Mouse (Mus musculus) stomach, embryonic 14.5 days (tissue): Measurements from ENCODE around the gene Col15a1. TPM values are rescaled to one million over a fixed set of nuclear protein-coding genes. Genes with fewer than 3 reads are reported as not detected.

ENCODE experiments used
- ATAC-seq: fragments of 200-750 bp; cut with Nextera tagmentation; 2 replicates; pipeline ENCODE4 v1.8.0; 2017; ENCODE audit warnings: low read depth, moderate TSS enrichment; ENCODE audit not compliant: insufficient number of reproducible peaks, insufficient read depth, low FRiP score
- H3K27ac ChIP-seq: fragments of 300-500 bp; sonication (generic); 2 replicates; pipeline ENCODE4 v1.5.1; 2014; ENCODE audit warnings: mild to moderate bottlenecking, low read length, moderate library complexity, mixed read lengths
- H3K27me3 ChIP-seq: fragments of 300-500 bp; sonication (generic); 2 replicates; pipeline ENCODE4 v1.6.1; 2014; ENCODE audit warnings: low read length, control low read depth, mixed read lengths; ENCODE audit not compliant: control insufficient read depth, insufficient read depth
- H3K36me3 ChIP-seq: fragments of 300-500 bp; sonication (generic); 2 replicates; pipeline ENCODE4 v1.6.1; 2014; ENCODE audit warnings: mild to moderate bottlenecking, control low read depth, low read length, moderate library complexity, mixed read lengths; ENCODE audit not compliant: control insufficient read depth, insufficient read depth
- H3K4me1 ChIP-seq: fragments of 300-500 bp; sonication (generic); 2 replicates; pipeline ENCODE4 v1.6.1; 2014; ENCODE audit warnings: low read length, control low read depth, mixed read lengths; ENCODE audit not compliant: control insufficient read depth, insufficient read depth
- H3K4me2 ChIP-seq: fragments of 300-500 bp; sonication (generic); replicated peaks from 2 replicates; pipeline ENCODE4 v1.6.1; 2014; ENCODE audit warnings: low read depth, low read length, control low read depth
- H3K4me3 ChIP-seq: fragments of 300-500 bp; sonication (generic); 2 replicates; pipeline ENCODE4 v1.5.1; 2014; ENCODE audit warnings: low read depth, low read length, control low read depth
- H3K9ac ChIP-seq: fragments of 300-500 bp; sonication (generic); replicated peaks from 2 replicates; pipeline ENCODE4 v1.6.1; 2014; ENCODE audit warnings: low read depth, mild to moderate bottlenecking, control low read depth, low read length, moderate library complexity, mixed read lengths
- H3K9me3 ChIP-seq: fragments of 300-500 bp; sonication (generic); 2 replicates; pipeline ENCODE4 v1.6.1; 2016; ENCODE audit warnings: low read depth, low read length, control low read depth; ENCODE audit not compliant: control insufficient read depth
- WGBS: fragments of 180-500 bp; shearing (Covaris S2); extraction: QIAGEN DNeasy Blood & Tissue Kit; methylation state at CpG from one replicate; pipeline ENCODE4 v1.1.7; 2014; 5-methylcytosine and 5-hydroxymethylcytosine counted together
- polyA plus RNA-seq: library from polyadenylated mRNA; unstranded; fragments of >200 nt; fragmentation: Nextera tagmentation; extraction: Ambion mirVana; gene quantifications from 2 replicates; pipeline ENCODE4 v1.2.1, GENCODE M21; 2014

The Col15a1 gene
- polyA plus RNA-seq, 1 experiment from 2014 or later, result 23.8 TPM

- WGBS, result 69% methylated on average over 6 of the region's 6 CpGs
- H3K4me1 ChIP-seq, result no peaks in the 10 kb centered on the region
- H3K27ac ChIP-seq, result no peak overlapping the region
- H3K4me2 ChIP-seq, result no peak overlapping the region
- H3K27me3 ChIP-seq, result no peaks in the 10 kb centered on the region
- no peaks in the 10 kb centered on the region for H3K9me3 ChIP-seq
- no peaks in the 10 kb centered on the region for H3K36me3 ChIP-seq
- H3K4me3 ChIP-seq, result no peak overlapping the region
- ATAC-seq, result no peak
- no peak overlapping the region for H3K9ac ChIP-seq
Observed at GRCm38 (mm10) chr4:47244651-47245050, 36.7 kb downstream of the Col15a1 start.

- Histone ChIP-seq H3K27me3 (no peaks in the 10 kb centered on the region), H3K36me3 (no peaks in the 10 kb centered on the region), H3K9ac (no peak overlapping the region), H3K4me3 (no peak overlapping the region), H3K27ac (no peak overlapping the region), H3K9me3 (no peaks in the 10 kb centered on the region), H3K4me1 (no peaks in the 10 kb centered on the region), H3K4me2 (no peak overlapping the region)
- 86% methylated on average over 18 of the region's 18 CpGs for WGBS
- no peak for ATAC-seq
Observed at GRCm38 (mm10) chr4:47245621-47246020, 37.7 kb downstream of the Col15a1 start.

GRCm38 (mm10) chr4:47246811-47247210 is 38.9 kb downstream of the Col15a1 start:
- Histone ChIP-seq H3K9ac (no peak overlapping the region), H3K9me3 (no peaks in the 10 kb centered on the region), H3K4me3 (no peak overlapping the region), H3K36me3 (no peaks in the 10 kb centered on the region), H3K4me1 (no peaks in the 10 kb centered on the region), H3K27ac (no peak overlapping the region), H3K27me3 (no peaks in the 10 kb centered on the region), H3K4me2 (no peak overlapping the region)
- ATAC-seq, result no peak
- whole genome bisulfite sequencing, result 57% methylated on average over 8 of the region's 8 CpGs

GRCm38 (mm10) chr4:47247574-47247973 is 39.6 kb downstream of the Col15a1 start:
- Histone ChIP-seq H3K4me3 (no peak overlapping the region), H3K4me1 (no peaks in the 10 kb centered on the region), H3K9ac (no peak overlapping the region), H3K9me3 (no peaks in the 10 kb centered on the region), H3K27me3 (no peaks in the 10 kb centered on the region), H3K4me2 (no peak overlapping the region), H3K27ac (no peak overlapping the region), H3K36me3 (no peaks in the 10 kb centered on the region)
- WGBS, result 59% methylated on average over 6 of the region's 6 CpGs
- no peak for ATAC-seq

GRCm38 (mm10) chr4:47249193-47249592 is 41.2 kb downstream of the Col15a1 start:
- ATAC-seq, result no peak
- Histone ChIP-seq H3K9me3 (no peaks in the 10 kb centered on the region), H3K27ac (no peak overlapping the region), H3K4me3 (no peak overlapping the region), H3K27me3 (no peaks in the 10 kb centered on the region), H3K9ac (no peak overlapping the region), H3K4me1 (no peaks in the 10 kb centered on the region), H3K36me3 (no peaks in the 10 kb centered on the region), H3K4me2 (no peak overlapping the region)
- 88% methylated on average over 6 of the region's 6 CpGs for WGBS

GRCm38 (mm10) chr4:47251069-47251468 is 43.1 kb downstream of the Col15a1 start:
- Histone ChIP-seq H3K4me1 (no peaks in the 10 kb centered on the region), H3K4me3 (no peak overlapping the region), H3K9me3 (no peaks in the 10 kb centered on the region), H3K4me2 (no peak overlapping the region), H3K27ac (no peak overlapping the region), H3K9ac (no peak overlapping the region), H3K27me3 (no peaks in the 10 kb centered on the region), H3K36me3 (no peaks in the 10 kb centered on the region)
- ATAC-seq, result no peak
- 33% methylated on average over 5 of the region's 5 CpGs for WGBS

- Histone ChIP-seq H3K27me3 (no peaks in the 10 kb centered on the region), H3K4me3 (no peak overlapping the region), H3K27ac (no peak overlapping the region), H3K36me3 (no peaks in the 10 kb centered on the region), H3K9ac (no peak overlapping the region), H3K4me1 (no peaks in the 10 kb centered on the region), H3K4me2 (no peak overlapping the region), H3K9me3 (no peaks in the 10 kb centered on the region)
- 84% methylated on average over 11 of the region's 11 CpGs for WGBS
- no peak for ATAC-seq
Observed at GRCm38 (mm10) chr4:47251693-47252435, 43.9 kb downstream of the Col15a1 start.

GRCm38 (mm10) chr4:47252627-47253026 is 44.7 kb downstream of the Col15a1 start:
- no peak for ATAC-seq
- H3K4me3 ChIP-seq, result no peak overlapping the region
- 97% methylated on average over 3 of the region's 3 CpGs for WGBS
- no peaks in the 10 kb centered on the region for H3K4me1 ChIP-seq
- no peak overlapping the region for H3K9ac ChIP-seq
- no peak overlapping the region for H3K27ac ChIP-seq
- no peak overlapping the region for H3K4me2 ChIP-seq
- H3K9me3 ChIP-seq, result no peaks in the 10 kb centered on the region
- H3K27me3 ChIP-seq, result no peaks in the 10 kb centered on the region
- no peaks in the 10 kb centered on the region for H3K36me3 ChIP-seq

GRCm38 (mm10) chr4:47255641-47256040 is 47.7 kb downstream of the Col15a1 start:
- Histone ChIP-seq H3K27me3 (no peaks in the 10 kb centered on the region), H3K4me2 (no peak overlapping the region), H3K9ac (no peak overlapping the region), H3K36me3 (no peaks in the 10 kb centered on the region), H3K9me3 (no peaks in the 10 kb centered on the region), H3K27ac (no peak overlapping the region), H3K4me3 (no peak overlapping the region), H3K4me1 (no peaks in the 10 kb centered on the region)
- ATAC-seq, result no peak
- WGBS, result 42% methylated on average over 4 of the region's 4 CpGs
